Mouse (Mus musculus) liver, postnatal 0 days (tissue): Measurements from ENCODE around the gene Ccnd3. TPM values are rescaled to one million over a fixed set of nuclear protein-coding genes. Genes with fewer than 3 reads are reported as not detected.

ENCODE experiments used
- ATAC-seq: fragments of 200-750 bp; cut with Nextera tagmentation; 2 replicates; pipeline ENCODE4 v1.8.0; 2017; ENCODE audit warnings: mild to moderate bottlenecking, moderate library complexity
- DNase-seq: peaks from one replicate; pipeline ENCODE4 v3.0.0-alpha.2; 2016
- H3K27ac ChIP-seq: fragments of 300-500 bp; sonication (generic); 2 replicates; pipeline ENCODE4 v1.5.1; 2014; ENCODE audit warnings: antibody characterized with exemption, moderate library complexity, mild to moderate bottlenecking, low read depth
- H3K27me3 ChIP-seq: fragments of 300-500 bp; sonication (generic); 2 replicates; pipeline ENCODE4 v1.6.1; 2014; ENCODE audit warnings: low read length, control low read depth, mixed read lengths; ENCODE audit not compliant: insufficient read depth
- H3K36me3 ChIP-seq: fragments of 300-500 bp; sonication (generic); replicated peaks from 2 replicates; pipeline ENCODE4 v1.6.1; 2014; ENCODE audit warnings: mild to moderate bottlenecking, control low read depth, low read length, moderate library complexity, mixed read lengths; ENCODE audit not compliant: insufficient read depth
- H3K4me1 ChIP-seq: fragments of 300-500 bp; sonication (generic); 2 replicates; pipeline ENCODE4 v1.6.1; 2014; ENCODE audit warnings: antibody characterized with exemption, mild to moderate bottlenecking, control low read depth; ENCODE audit not compliant: insufficient read depth
- H3K4me2 ChIP-seq: fragments of 300-500 bp; sonication (generic); 2 replicates; pipeline ENCODE4 v1.6.1; 2014; ENCODE audit warnings: low read depth, mild to moderate bottlenecking, low read length, moderate library complexity, mixed read lengths
- H3K4me3 ChIP-seq: fragments of 300-500 bp; sonication (generic); 2 replicates; pipeline ENCODE4 v1.5.1; 2014; ENCODE audit warnings: low read depth, low read length
- H3K9ac ChIP-seq: fragments of 300-500 bp; sonication (generic); replicated peaks from 2 replicates; pipeline ENCODE4 v1.6.1; 2014; ENCODE audit warnings: mild to moderate bottlenecking, moderate library complexity
- H3K9me3 ChIP-seq: fragments of 300-500 bp; sonication (generic); 2 replicates; pipeline ENCODE4 v1.6.1; 2016; ENCODE audit warnings: mild to moderate bottlenecking, control low read depth, low read length, mixed read lengths
- CTCF ChIP-seq: sonication (generic); IDR thresholded peaks from 2 replicates; pipeline ENCODE4 v1.5.1; 2016; ENCODE audit warnings: antibody characterized with exemption, low read depth
- EP300 ChIP-seq: IDR thresholded peaks from 2 replicates; pipeline ENCODE4 v1.6.1; 2016; ENCODE audit warnings: antibody characterized with exemption, low read depth, mild to moderate bottlenecking
- WGBS: fragments of 180-500 bp; shearing (Covaris S2); extraction: QIAGEN DNeasy Blood & Tissue Kit; methylation state at CpG from one replicate; pipeline ENCODE4 v1.1.7; 2014; ENCODE audit not compliant: insufficient replicate concordance; 5-methylcytosine and 5-hydroxymethylcytosine counted together
- polyA plus RNA-seq: library from polyadenylated mRNA; unstranded; fragments of >200 nt; fragmentation: Nextera tagmentation; extraction: Ambion mirVana; gene quantifications from 2 replicates; pipeline ENCODE4 v1.2.1, GENCODE M21; 2015

Ccnd3 gene
- polyA plus RNA-seq, 1 experiment from 2014 or later = 249 TPM

GRCm38 (mm10) chr17:47632181-47632840, 127.5 kb downstream of the Ccnd3 start:
- H3K27me3 ChIP-seq = no peaks in the 10 kb centered on the region
- H3K4me3 ChIP-seq = no peak overlapping the region
- ATAC-seq = no peak
- H3K4me2 ChIP-seq = no peak overlapping the region
- peaks cover 23% of the 10 kb centered on the region for H3K4me1 ChIP-seq
- no peaks in the 10 kb centered on the region for H3K9me3 ChIP-seq
- WGBS = 70% methylated on average over 4 of the region's 4 CpGs
- no peak for DNase-seq
- H3K27ac ChIP-seq = no peak overlapping the region
- no peaks in the 10 kb centered on the region; the same call in 1 of the 2 replicates for H3K36me3 ChIP-seq
- TF ChIP-seq EP300 (no peak), CTCF (no peak)
- H3K9ac ChIP-seq = no peak overlapping the region

- Histone ChIP-seq H3K27me3 (no peaks in the 10 kb centered on the region), H3K36me3 (no peaks in the 10 kb centered on the region; the same call in 1 of the 2 replicates), H3K4me2 (no peak overlapping the region), H3K4me1 (peaks cover 12% of the 10 kb centered on the region), H3K9ac (no peak overlapping the region), H3K27ac (no peak overlapping the region), H3K4me3 (no peak overlapping the region), H3K9me3 (no peaks in the 10 kb centered on the region)
- WGBS = 72% methylated on average over 7 of the region's 7 CpGs
- DNase-seq = no peak
- TF ChIP-seq EP300 = no peak
- no peak for TF ChIP-seq CTCF
- ATAC-seq = no peak
Measured at GRCm38 (mm10) chr17:47633999-47634770, 129.3 kb downstream of the Ccnd3 start.

GRCm38 (mm10) chr17:47642992-47643391, 138.1 kb downstream of the Ccnd3 start:
- no peaks in the 10 kb centered on the region for H3K36me3 ChIP-seq
- H3K27me3 ChIP-seq = no peaks in the 10 kb centered on the region
- H3K9me3 ChIP-seq = no peaks in the 10 kb centered on the region
- H3K27ac ChIP-seq = no peak overlapping the region
- peak; percentile 39 for TF ChIP-seq CTCF
- no peak for TF ChIP-seq EP300
- 85% methylated on average over 2 of the region's 2 CpGs for WGBS
- no peak overlapping the region for H3K4me3 ChIP-seq
- H3K9ac ChIP-seq = no peak overlapping the region
- ATAC-seq (no peak), DNase-seq (no peak)
- H3K4me2 ChIP-seq = no peak overlapping the region
- no peaks in the 10 kb centered on the region for H3K4me1 ChIP-seq

- WGBS = 82% methylated on average over 1 of the region's 1 CpGs
- H3K27me3 ChIP-seq = no peaks in the 10 kb centered on the region
Measured at GRCm38 (mm10) chr17:47646683-47647082, 141.8 kb downstream of the Ccnd3 start.

GRCm38 (mm10) chr17:47648966-47649365, 144.1 kb downstream of the Ccnd3 start:
- no peak overlapping the region for H3K4me3 ChIP-seq
- no peaks in the 10 kb centered on the region for H3K27me3 ChIP-seq
- H3K4me2 ChIP-seq = no peak overlapping the region
- H3K27ac ChIP-seq = no peak overlapping the region
- no peaks in the 10 kb centered on the region for H3K4me1 ChIP-seq
- no peak overlapping the region for H3K9ac ChIP-seq
- no peak for TF ChIP-seq CTCF
- ATAC-seq (no peak), DNase-seq (no peak)
- no peaks in the 10 kb centered on the region for H3K36me3 ChIP-seq
- H3K9me3 ChIP-seq = no peaks in the 10 kb centered on the region
- WGBS = 67% methylated on average over 4 of the region's 4 CpGs

More at GRCm38 (mm10) chr17:47646683-47647082, 141.8 kb downstream of the Ccnd3 start:
- TF ChIP-seq EP300 (no peak), CTCF (peak; percentile 86)
- no peaks in the 10 kb centered on the region for H3K4me1 ChIP-seq
- peak; percentile 89 for DNase-seq
- H3K9ac ChIP-seq = no peak overlapping the region
- H3K36me3 ChIP-seq = no peaks in the 10 kb centered on the region
- peak; percentile 56 for ATAC-seq
- no peak overlapping the region for H3K27ac ChIP-seq
- no peaks in the 10 kb centered on the region for H3K9me3 ChIP-seq
- no peak overlapping the region for H3K4me3 ChIP-seq
- no peak overlapping the region for H3K4me2 ChIP-seq

Other genes with a start within 250 kb of the Ccnd3 start
- gene Mrps10, start 136.2 kb upstream of the Ccnd3 start, polyA plus RNA-seq = 46.6 and 47.5 TPM in 2 replicates
- 0.11 and 0.13 TPM in 2 replicates for gene Guca1b, start 119.7 kb upstream of the Ccnd3 start, polyA plus RNA-seq
- 1.5 TPM in 2 replicates for gene Guca1a, start 104.5 kb upstream of the Ccnd3 start, polyA plus RNA-seq
- gene AI661453, start 68.4 kb upstream of the Ccnd3 start, polyA plus RNA-seq = 1.0 and 1.6 TPM in 2 replicates
- 7.5 and 7.8 TPM in 2 replicates for gene 1700001C19Rik, start 67.7 kb upstream of the Ccnd3 start, polyA plus RNA-seq
- gene Taf8, start 2.8 kb upstream of the Ccnd3 start, polyA plus RNA-seq = 6.5 and 8.1 TPM in 2 replicates
- 8.9 and 10.6 TPM in 2 replicates for gene Bysl, start 106.4 kb downstream of the Ccnd3 start, polyA plus RNA-seq
- 13.5 and 14.4 TPM in 2 replicates for gene Med20, start 106.5 kb downstream of the Ccnd3 start, polyA plus RNA-seq
- gene Gm20517, start 106.5 kb downstream of the Ccnd3 start, polyA plus RNA-seq = 0.79 and 0.82 TPM in 2 replicates
- gene Usp49, start 125.6 kb downstream of the Ccnd3 start, polyA plus RNA-seq = 1.2 and 1.6 TPM in 2 replicates
- gene Tomm6, start 183.3 kb downstream of the Ccnd3 start, polyA plus RNA-seq = 268 and 275 TPM in 2 replicates
- 0.96 and 2.1 TPM in 2 replicates for gene Frs3, start 184.0 kb downstream of the Ccnd3 start, polyA plus RNA-seq
- gene Gm21981, start 189.4 kb downstream of the Ccnd3 start, polyA plus RNA-seq = 0.13 TPM in 1 of 2 replicates, not detected in the other
- gene Prickle4, start 189.7 kb downstream of the Ccnd3 start, polyA plus RNA-seq = 0.25 TPM in 1 of 2 replicates, not detected in the other
- 0.07 and 0.15 TPM in 2 replicates for gene Pgc, start 221.8 kb downstream of the Ccnd3 start, polyA plus RNA-seq
- 5.8 and 7.1 TPM in 2 replicates for gene Tfeb, start 232.0 kb downstream of the Ccnd3 start, polyA plus RNA-seq